Mouse (Mus musculus): ENCODE measurements around the gene Tmem198.

Tmem198 gene

DNA sequence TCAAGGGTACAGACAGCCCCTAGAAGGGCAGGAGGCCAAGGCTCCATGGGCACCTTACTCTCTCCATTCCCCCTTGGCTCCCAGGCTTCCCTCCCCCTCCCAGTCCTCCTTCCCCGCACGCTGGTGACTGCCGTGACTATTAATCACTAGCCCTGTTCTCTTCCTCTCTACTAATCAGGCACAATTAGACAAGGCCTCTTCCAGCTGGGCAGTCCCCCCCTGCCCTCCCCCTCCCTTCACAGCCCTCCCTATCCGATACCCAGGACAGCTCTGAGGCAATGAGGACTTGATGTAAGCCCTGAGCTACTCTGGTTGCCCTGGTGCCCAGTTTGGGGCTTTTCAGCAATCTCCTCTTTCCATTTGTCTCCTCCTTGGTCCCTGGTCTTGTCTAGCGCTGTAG lies 23.4 kb upstream of the Tmem198 start:
- DNase-seq = no peak

GRCm38 (mm10) chr1:75456746-75457564 lies 22.4 kb upstream of the Tmem198 start:
- no peak for DNase-seq

GRCm38 (mm10) chr1:75457710-75458024 lies 21.7 kb upstream of the Tmem198 start:
- DNase-seq = no peak

DNA sequence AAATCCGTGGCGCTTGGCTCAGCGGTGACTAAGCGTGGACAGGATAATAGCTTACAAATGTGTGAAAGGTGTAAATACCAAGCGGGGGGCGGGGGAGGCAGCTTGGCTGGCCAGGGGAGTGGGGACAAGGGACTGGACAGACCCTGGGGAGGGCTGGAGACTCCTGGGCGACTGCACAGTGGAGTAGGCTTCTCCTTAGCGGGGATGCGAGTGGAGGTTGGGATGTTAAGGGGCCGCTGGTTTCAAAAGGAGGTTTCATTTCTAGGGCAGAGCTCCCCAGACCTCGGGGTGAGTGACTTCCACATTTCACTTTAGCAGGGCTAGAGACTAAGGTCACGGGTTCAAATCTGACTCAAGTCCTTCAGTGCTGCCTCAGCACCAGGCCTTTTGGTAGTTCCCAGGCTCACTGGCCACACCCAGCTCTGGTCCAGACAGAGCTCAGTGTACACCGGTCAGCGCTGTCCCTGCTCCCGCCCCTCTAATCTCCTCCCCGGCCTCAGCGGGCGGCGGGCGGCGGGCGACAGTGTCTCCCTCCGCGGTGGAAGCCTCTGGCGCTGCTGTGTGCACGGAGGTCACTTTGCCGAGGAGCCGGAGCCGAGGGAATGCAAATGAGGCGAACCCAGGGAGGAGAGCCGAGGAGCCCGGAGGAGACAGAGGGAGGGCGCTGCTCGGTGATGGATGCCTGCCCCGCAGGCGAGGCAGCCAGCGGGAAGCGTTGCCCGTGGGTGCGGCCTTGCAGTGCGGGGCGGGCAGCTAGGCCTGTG lies 21.1 kb upstream of the Tmem198 start:
- DNase-seq = peak; percentile 54

- peak; percentile 44 for DNase-seq
Observed at GRCm38 (mm10) chr1:75458789-75459684, 20.3 kb upstream of the Tmem198 start.

GRCm38 (mm10) chr1:75460297-75460696 lies 19.0 kb upstream of the Tmem198 start:
- no peak for DNase-seq

DNA sequence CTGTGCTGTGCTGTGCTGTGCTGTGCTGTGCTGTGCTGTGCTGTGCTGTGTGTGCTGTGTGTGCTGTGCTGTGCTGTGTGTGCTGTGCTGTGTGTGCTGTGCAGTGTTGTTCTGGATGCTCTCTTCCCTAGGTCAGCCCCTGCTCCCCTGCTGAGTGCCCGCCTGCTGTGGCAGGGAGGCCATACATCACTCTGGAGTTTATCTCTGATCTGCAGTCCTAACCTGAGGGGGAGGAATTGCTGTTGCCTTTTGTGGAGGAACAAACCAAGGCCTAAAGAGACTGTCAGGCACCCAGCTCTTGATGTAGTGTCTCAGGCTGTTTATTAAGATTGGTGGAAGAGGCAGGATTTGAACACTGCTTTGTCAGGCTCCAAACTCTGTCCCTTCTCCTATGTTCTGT lies 16.7 kb upstream of the Tmem198 start:
- DNase-seq = no peak

DNA sequence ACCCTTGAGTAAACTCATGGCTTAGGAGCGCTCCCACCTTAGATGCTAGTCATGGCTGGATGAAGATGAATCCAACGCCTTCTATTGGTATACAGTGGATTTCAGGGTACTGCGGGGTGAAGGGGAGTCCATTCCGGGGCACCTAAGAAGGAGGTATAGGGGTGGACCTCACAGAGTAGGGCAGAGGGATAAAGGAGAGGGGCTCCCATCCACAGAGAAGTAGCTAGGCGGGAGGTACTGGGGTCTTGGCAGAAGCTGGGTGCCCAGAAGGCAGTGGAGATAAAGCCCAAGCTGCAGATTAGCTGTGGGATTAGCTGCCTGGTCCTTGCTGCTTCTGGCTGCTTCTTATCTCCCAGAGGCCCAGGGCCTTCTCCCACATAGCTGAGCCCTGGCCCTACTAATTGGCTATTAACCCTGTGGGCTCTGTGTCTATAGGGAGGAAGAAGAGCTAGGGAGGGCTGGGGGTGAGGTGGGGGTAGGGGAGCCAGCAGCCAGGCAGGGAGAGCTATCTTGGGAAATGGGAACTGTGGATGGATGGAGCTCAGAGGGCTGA lies 15.6 kb upstream of the Tmem198 start:
- no peak for DNase-seq

DNA sequence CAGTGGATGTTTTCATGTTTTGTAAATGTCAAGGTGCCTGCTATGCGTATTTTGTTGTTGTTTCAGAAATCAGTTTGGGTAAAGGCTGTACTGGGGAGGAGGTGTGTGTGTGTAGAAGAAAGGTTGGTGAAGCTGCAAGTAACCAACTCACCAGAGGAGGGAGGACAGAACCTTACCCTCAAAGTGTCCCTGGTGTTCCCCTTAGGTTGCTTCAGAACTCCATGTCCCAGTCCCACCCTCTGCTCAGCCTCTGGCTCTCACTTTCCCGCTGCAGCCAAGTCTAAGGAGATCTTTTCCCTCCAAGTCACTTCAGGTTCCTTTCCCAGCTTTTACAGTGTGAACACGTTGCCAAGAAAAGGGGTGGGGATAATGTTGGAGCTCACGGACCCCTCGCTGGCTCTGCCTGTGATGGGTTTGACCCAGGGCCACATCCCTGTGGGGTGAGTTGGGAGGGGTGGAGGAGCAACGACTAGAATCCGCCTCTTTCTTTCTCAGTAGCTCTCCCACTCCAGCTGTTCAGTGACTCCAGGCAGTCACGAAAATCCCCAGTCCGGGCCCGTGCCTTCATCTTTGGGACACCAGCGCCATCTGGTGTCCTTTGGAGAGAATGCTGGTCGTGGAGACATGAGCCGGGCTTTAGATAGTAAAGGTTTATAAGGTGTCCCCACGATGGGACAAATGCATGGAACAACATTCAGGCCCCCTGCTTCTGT lies 12.0 kb upstream of the Tmem198 start:
- peak; percentile 84 for DNase-seq

GRCm38 (mm10) chr1:75469287-75469825 lies 10.0 kb upstream of the Tmem198 start:
- no peak for DNase-seq

- DNase-seq = no peak
Observed at GRCm38 (mm10) chr1:75476441-75476840, 2.9 kb upstream of the Tmem198 start.

DNA sequence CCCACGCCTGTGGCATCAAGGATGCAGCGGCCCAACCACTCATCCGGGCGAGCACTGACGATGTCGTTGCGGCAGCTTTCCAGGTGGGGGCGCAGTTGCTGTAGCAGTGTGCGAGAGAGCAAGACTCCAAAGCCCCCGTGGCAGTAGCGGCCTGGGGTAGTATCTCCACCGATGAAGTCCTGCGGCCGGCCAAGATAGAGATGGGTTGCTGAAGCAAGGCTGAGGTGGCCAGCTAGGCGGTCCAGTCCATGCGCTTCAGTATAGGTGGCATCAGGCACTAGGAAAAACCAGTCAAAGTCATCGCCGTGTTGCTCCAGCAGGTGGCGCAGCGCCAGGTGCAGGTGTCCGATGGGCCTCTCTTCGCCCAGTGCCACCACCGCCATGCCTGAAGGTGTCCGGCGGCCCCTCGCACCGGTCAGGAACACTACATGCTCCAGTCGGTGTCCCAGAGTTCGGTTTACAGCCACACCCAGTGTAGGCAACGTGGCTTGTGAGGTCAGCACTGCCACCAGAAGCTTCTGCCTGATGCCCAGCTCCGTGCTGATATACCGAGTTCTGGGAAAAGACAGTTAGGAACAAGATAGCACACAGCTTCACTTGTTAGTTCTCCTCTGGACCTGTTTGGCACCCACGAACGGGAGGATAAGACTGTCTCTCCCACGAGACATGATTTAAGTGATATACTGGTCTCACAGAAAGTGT lies 1.9 kb upstream of the Tmem198 start:
- DNase-seq = peak; percentile 86

DNA sequence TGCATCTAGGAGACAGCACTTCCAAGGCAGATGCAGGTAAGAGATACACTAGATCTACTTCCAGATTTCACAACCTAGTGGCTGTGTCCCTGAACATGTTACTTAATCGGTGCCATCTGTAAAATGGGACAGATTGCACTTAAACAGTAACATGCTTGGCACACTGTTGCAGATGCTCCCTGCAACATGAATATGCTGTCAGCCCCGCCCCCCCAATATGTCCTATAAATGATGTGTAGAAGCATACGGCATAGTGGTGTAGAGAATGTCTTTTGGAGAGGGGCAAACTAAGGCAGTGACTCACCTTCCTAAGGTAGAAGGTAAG lies 1.4 kb upstream of the Tmem198 start:
- DNase-seq = no peak

- DNase-seq = peak; percentile 71
Observed at GRCm38 (mm10) chr1:75478497-75478896, 835 bp upstream of the Tmem198 start.

DNA sequence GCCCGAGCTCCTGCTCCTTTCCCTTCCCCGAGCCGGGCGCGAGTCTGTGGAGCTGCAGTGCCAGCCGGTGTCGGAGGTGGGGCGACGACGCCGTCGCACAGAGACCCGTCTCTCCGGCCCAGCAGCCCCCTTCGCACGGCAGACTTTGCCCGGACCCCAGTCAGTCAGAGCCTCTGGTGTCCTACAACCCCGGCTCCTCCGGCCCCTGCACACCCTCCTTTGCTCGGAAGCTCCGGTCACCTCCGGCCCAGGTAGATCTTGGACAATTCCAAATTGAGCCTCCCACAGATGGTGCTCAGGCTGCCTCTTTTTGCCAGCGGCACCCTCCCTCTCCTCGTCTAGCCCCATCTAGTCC lies 280 bp downstream of the Tmem198 start:
- no peak for DNase-seq

- no peak for DNase-seq
Observed at GRCm38 (mm10) chr1:75480036-75480435, 704 bp downstream of the Tmem198 start.

DNA sequence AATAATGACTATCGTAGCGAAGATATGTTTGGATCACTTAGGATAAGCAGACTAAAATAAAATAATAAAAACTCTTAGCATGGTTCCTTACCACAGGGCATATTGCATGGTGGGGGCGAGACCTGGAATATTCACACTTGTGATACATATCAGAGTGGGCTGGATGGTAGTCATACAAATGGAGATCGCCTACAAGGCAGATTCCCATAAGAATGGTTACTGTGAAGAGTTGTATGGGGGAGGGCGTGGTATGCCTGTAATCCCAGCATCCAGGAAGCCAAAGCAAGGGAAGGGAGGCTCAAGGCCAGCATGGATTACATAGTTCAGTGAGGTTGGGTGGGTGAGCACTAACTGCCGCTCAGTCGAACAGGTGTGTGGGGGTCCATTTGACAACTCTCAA lies 1.4 kb downstream of the Tmem198 start:
- DNase-seq = no peak

DNA sequence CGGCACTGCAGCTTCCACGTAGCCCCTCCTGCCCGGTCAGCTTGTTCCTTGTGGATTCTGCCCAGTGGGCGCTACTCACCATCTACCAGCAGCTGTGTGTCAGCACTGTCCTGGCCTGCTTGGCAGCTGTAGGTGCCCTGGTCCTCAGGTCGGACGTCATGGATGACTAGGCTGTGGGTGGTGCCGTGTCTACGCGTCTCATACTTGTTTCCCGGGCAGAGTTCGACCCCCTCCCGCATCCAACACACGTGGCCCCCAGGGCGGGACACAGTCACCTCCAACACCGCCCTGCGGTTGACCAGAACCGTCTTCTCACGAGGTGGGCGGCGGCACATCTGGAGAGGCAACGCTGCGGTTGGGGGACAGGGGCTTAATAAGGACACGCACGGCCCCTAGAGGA lies 7.2 kb downstream of the Tmem198 start:
- DNase-seq = no peak

DNA sequence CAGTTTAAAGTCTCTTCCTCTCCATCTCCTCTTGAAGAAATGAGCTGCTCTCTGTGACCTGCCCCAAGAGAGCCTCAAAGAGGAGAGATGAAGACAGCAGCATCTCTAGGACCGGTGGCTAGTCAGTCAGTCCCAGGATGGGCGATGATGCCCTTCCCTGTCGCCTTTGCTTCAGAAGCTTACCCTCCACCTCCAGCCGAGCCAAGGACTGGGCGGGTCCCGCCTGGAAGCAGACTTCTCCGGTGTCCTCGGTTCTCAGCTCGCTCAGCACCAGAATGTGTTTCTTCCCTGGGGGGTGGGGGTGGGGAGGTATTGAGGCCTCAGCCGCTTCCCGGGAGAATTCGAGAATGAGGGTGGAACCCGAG lies 7.7 kb downstream of the Tmem198 start:
- DNase-seq = no peak

DNA sequence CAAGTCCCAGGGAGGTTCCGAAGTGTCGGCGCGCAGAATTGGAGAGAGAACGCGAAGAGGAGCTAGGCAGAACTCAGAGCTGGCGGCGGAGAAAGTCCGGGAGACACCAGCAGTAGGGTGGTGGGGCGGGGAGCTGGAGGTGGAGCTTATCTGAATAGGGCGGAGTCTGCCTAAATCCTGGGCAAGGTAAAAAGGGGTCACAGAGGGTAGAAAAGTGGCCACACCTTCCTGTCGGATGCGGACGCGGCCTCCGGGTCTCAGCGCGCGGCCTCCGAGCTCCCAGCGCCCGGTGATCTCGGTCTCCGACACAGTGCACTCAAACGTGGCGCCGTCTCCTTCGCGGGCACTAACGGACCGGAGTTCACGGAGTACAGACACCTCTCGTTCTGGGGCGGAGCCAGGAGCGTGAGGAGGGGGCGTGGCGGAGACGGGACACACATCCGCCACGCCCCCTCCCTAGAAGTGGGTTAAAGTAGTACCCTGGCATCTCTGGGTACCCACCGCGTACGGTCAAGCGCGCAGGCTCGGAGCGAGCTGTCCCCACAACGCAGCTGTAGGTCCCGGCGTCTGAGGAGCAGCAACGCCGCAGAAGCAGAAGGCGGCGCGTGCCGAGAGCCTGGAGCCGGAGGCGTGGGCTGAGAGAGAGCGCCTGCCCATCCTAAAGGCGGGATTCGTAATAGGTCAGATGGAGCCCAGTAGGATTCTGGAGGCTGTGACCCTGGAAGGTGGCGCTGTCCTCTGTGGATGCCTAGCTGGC lies 8.3 kb downstream of the Tmem198 start:
- peak; percentile 81 for DNase-seq
